Mouse (Mus musculus) thymus, postnatal 25 days (tissue): ENCODE results near the gene Ccdc134.

ENCODE experiments used
- DNase-seq: peaks from one replicate; pipeline ENCODE4 v3.0.0; 2022

Gene Ccdc134

DNA sequence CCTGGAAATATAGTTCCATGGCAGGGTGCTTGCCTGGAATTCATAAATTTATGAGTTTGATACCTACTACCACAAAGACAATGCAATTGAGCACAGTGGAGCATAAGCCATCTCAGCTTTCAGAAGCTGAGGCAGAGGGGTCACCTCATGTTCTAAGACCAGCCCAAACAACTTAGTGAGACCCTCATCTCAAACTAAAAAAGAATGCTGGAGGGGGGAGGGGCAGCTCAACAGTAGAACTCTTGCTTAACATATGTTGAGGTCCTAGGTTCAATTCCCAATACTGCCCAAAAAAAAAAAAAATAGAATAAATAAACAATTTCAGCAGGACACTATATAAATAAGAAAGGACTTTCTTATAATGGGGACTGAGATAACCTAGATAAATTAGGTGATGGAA lies 22.3 kb downstream of the Ccdc134 start:
- no peak for DNase-seq

DNA sequence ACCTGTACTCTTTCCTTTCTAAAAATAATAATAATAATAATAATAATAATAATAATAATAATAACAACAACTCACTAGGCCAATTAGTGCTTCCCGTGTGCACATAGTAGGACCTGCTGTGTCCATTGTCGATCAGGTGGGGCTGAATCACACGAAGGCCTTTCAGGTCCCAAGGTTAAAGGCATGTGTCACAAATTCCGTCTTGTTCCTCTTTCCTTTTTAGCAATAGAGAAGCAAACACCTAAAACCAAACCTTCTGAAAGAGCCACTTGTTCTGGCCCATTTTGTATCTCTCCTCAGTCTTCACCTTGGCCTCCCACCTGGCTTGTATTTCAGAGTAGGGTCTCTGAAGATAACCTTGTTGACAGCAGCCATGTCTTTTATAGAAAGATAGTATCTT lies 23.5 kb downstream of the Ccdc134 start:
- no peak for DNase-seq

DNA sequence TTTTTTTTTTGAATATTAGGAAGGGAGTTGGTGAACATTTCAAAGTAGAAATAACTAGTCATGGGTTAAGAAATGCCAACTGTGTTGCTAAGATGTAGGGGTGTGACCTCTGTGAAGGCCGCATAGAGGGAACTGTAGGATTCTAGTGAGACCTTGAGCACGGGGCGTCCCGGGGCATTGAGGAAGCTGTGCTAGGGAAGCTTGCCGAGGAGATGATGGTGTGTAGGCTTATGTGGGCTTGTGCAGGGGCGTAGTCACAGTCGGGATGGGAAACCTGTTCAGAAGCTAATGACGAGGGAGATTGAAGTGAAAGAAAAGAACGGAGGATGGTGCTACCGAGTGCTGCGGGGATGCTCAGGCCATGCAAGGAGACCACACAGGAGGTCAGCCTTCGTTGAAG lies 24.3 kb downstream of the Ccdc134 start:
- DNase-seq = no peak

DNA sequence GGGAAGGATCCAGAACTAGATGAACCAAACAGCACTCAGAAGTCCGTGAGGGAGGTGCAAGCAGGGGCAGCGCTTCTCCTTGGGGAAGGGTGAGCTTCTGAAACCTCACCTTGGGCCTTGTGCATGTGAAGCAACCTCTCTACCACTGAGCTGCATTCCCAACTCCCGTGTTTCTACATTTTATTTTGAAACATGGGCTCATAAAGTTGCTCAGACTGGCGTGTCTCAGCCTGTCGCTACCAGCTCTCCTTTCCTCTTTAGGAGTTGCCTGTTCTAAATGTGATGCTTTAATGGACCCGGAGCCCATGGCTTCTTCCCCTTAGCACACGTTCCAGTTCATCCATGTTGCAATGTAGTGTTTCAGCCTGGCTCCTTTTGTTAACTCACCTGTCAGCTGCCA lies 24.7 kb downstream of the Ccdc134 start:
- no peak for DNase-seq

DNA sequence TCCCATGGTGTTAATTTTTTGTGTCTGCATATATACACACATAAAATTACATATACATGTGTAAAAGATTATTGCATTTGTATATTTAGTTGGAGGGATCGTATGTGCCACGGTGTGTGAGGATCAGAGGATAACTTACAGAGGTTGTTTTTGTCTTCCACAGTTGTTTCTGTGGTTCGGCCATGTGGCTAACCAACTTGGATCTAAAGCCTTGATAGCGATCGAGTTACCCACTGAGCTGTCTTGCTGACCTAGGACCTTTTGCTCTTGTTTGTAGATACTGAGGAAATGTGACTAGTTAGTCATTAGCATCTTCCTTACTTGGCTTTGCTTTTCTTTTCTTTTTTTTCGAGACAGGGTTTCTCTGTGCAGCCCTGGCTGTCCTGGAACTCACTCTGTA lies 28.6 kb downstream of the Ccdc134 start:
- no peak for DNase-seq

DNA sequence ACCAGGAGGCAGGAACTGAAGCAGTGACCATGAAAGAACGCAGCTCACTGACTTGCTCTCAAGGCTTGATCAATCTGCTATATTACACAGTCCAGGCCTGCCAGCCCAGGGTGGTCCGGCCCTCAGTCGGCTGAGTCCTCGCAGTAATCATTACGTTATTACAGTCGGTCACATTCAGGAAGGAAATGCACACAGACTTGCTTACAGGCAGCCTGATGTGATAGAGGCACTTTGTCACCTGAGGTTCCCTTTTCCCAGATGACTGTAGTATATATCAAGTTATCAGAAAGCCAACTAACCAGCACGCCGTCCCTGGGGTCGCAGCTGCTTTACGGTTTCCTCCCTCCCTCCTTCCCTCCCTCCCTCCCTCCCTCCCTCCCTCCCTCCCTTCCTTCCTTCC lies 29.2 kb downstream of the Ccdc134 start:
- no peak for DNase-seq

DNA sequence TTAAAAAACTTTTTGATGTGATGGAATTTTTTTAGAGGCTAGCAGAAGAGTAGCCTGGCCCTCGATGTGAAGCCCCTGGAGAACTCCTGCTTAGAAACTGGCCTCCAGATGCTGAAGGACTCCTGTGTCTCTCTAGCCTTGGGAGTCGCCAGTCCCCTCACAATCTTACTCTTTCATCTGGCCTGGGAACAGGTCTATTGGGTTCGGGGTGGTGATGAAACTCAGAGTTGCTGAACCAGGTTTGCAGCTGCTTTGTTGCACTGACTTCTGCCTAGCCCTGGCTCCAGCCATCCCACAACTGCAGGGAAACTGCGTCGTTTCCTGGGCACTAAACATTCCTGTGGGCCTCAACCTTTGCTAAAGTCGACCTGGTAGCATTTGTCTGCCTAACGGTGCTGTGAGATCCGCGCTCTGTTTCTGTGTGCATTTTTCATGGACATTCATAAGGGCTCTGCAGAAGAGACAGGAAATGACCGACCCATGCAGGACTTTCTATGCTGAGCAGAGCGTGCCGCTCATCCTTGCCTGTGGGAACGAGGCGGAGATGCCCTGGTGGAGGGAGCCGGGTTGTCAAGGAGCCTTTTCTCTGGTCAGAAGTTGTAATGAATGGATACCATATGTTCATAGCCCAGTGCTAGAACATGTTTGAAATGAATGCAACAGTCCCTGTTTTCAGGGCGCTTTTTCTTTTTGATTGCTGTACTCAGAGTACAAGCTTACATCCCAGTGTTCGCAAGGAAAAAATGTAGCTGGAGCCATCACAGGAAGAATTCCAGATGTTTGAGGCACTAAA lies 30.7 kb downstream of the Ccdc134 start:
- no peak for DNase-seq

DNA sequence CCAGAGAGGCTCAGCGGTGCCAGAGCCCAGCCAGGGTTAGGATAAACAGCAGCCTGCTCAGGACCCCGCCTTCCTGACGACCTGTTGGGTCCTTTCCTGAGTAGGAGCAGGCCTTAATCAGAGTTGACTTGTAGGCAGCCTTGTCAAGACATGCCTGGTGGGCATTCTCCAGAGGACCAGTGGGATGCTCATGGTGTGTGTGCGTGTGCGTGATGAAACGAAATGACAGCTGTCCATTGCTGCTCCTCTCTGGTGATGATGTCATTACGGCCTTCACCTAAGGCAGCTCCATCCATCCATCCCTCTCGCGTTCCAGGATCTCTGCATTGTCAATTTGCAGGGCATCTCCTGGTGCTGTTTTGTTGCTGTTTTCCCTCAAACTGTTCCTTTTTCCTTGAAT lies 31.7 kb downstream of the Ccdc134 start:
- no peak for DNase-seq

DNA sequence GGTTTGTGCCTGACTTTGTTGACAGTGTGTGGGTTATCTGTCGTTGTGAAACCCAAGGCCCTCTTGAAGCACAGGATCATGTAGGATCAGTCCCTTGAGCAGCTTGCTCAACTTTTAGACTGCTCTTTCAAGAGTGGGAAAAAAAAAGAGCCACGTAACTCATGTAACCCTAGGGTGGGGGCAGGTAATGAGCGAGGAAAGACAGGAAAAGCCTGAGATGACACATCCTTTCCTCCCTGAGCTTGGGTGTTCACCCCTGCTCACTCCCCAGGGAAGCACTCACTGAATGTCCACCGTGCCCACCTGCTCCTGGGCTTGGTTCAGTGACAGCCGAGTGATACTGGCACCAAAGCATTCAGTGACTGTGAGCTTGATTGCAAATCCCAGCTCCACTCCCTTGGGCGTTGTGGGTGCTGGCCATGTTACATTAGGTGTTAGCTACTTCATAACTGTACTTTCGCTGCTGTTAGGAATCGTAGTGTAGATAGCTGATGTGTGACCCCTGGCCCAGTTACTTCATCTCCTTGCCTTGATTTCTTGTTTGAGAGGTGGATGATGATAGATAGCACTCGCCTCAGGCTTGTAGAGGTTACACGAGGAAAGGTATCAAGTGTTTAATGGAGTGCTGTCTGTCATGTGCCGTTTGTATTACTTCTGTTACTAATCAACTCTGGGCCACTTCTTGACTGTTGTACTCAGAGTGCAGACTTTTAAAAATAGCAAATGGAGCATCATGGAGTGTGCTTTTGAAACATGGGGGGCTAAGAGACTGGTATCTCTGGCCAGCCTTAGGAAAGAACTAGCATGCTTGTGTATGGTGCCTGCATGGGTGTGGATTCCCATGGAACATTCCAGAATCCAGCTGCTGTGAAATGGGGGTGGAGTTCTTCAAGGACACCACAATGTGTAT lies 33.3 kb downstream of the Ccdc134 start:
- no peak for DNase-seq

DNA sequence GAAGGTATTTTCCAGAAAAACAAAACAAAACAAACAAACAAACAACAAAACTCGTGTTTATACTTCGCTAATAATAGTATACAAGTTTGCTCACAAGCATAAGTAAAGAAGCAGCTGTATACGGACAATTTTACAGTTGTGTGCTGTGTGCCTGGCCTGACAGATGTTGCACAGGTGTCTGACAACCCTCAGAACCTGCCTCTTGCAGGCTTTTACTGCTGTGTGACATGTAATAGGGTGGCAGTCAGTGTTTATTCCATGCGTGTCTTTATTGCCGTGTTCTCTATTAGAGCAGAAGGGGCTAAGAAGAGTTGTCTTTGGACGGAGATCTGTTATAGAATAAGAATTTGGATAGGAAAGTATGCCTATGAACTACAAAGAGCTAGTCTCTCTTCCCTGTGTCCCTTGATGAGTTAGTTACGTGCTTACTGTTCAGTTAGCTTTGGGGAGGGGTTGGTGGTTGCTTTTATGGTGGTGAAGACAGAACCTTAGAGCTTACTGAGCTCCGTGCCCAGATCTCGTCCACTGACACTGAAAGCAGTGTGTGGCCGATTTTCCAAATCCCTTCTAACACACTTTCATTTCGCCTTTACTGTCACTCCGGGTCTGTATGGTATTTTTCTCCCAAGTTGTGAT lies 34.4 kb downstream of the Ccdc134 start:
- peak; percentile 52 for DNase-seq

DNA sequence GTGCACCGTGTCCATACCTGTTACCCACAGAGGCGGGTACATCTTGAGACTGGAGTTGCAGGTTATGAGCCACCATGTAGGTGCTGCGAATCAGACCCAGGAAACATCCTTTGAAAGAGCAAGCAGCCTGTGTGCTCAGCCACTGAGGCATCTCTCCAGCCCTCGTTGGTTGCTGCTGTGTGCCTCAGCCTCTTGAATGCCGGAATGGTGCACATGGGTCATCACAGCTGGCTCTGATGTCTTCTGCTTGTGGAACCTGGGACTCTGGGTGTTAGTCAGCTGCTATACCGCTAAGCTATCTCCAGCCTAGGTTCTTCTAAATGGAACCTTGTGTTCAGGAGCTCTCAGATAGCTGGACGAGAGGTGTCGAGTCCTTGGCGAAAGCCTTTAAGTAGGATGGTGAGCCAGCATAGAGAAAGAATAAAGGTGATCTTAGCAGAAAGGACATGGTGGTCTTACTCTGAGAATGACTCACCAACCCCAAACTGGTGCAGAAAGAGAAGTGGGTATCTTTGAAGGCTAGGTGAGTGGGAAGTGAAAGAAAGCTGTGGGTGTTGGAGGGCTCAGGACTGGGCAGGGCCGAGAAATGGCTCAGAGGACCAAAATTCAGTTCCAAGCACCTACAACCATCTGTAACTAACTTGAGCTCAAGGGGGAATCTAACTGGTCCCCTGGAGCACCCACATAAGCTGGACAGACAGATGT lies 35.8 kb downstream of the Ccdc134 start:
- DNase-seq = peak; percentile 35

DNA sequence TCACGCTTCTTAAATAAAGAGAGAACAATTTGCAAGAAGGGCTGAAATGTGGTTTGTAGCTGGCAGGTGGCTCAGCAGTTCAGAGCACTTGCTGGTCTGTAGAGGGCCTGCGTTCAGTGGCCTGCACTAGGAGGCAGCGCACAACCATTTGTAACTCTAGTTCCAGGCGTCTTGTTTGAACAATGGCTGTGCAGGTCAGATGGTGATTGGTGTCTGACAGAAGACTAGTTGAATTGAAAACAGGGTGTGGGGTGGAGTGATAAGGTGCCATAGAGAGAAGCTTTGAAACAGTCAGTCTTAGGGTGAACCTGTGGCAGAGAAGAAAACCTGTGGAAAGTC lies 36.3 kb downstream of the Ccdc134 start:
- peak; percentile 44 for DNase-seq

DNA sequence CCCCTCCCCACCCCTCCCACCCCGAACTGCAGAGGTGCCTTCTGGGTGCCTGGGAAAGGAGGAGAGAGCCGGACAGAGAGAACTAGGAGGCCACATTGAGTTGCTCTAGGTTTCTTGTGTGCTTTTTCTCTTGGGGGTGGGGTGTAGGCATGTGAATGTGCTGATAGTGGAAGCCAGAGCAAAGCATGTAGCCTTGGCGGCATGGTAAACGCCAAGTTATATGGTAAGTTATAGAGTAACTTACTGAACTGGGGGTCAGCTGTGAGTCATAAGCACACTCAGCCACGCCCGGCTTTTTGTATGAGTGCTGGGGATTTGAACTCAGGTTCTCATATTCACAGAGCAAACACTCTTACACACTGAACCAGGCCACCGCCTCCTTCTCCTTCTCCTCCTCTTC lies 36.8 kb downstream of the Ccdc134 start:
- no peak for DNase-seq

DNA sequence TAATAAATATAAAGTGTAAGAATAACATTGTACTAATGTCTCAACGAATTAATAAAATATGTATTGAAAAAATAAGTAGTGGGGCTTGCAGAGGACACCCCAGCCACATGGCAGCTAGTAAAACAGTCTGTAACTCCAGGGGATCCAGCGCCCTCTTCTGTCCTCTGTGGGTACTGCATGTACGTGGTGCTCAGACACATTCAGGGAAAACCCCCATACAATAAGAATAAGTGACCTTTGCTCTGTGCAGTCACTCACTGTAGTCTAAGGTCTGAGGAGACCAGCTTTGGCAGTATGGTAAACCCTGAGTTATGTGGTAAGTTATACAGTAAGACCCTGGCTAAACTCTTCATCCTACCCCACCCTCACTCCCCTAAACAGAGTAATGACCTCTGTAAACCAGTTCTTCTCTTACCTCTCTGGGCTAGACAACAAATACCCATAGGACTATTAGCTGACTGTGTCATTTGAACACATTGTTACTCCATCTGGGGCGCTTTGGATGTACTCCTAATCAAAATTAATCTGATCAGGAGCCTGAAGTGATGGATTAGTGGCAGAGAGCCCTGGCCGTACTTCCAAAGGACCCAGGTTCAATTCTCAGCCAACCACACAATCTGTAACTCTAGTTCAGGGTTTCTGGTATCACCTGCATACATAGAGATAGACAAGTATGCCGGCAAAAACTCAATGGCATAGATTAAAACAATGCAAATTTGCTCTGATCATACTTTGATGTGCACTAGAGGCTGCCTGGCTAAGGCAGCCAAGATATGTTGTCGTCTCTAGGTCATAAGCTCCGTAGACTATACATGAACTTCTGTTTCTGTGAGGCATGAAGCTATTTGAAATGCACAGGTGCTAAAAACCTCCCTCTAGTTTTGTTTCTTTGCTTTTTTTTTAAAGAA lies 37.9 kb downstream of the Ccdc134 start:
- DNase-seq = peak; percentile 93

DNA sequence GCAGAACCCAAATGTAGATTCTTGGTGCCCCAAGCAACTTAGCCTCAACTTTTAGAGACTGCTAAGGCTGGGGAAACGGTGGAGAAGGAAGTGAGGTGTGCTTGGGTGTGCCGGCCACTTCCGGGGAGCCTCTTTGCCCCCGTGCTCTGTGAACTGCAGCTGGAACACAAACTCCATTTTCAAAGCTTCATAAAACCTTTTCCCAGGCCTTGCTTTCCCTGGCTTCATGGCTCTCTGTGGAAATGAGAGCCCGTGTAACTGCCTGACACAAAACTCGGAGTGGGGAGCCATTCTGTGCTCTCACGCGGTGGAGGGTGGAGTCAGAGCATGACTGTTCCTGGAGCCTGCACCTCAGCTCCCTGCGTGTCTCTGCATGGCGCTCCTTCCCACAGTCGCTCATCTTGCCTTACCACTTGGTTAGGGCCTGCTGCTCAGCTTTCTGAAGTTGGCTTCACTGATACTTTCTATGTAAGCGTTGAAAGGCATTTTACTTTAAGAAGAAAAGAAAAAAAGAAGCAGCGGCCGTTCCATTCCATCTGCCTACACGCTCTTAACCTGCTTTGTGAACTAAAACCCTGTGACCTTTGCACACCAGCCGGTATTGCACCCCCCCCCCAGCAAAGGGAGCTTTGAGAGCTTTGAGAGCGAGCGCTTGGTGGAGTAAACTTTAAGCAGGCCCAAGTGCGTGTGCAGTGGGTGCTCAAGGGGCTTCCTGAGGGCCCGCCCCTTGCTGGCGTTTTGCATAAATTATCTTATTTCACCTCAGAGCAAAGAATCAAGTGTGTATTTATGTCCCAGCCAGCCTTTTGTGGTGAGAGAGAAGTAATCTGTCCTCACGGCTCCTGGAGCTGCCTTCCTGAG lies 38.7 kb downstream of the Ccdc134 start:
- peak; percentile 79 for DNase-seq

DNA sequence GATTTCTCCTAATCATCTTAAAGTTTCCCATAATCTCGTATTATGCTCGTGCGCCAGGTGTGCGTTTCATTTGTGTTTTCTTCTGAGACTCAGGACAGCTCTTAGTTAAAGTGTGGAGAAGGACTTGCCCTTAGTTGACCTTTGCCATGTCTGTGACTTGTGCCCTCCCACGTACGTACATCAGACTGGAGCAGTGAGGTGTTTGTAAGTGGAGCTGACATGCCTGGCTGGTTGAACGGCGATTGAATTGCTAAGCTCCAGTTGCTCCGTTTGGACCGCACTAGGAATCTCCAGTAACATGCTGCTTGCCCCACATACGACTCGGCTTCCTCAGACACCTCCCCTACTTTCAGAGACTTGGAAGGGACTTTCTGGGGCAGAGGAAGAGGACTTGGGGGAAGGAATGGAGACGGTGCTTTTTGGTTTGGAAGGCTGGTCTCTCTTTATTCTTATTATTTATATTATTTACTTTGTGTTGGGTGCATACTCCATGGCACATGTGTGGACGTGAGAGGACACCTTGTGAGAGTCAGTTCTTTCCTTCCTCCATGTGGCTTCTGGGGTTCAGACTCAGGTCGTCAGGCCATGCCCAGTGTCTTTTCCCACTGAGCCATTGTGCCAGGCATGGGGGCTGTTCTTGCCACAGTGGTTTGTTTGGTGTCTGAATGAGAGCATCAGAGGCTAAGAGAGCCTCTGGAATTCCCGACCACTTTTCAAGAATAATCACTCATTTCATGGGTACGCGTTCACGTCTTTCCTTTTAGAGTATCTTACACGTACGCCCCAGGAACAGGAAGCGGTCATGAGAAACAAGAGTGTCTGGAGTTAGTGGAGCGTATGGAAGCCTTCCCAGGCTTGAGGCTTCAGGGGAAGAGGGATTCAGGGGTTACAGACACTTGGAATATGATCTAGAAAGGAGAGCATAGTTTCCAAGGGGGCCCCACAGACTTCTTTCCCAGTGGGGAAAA lies 39.8 kb downstream of the Ccdc134 start:
- no peak for DNase-seq

DNA sequence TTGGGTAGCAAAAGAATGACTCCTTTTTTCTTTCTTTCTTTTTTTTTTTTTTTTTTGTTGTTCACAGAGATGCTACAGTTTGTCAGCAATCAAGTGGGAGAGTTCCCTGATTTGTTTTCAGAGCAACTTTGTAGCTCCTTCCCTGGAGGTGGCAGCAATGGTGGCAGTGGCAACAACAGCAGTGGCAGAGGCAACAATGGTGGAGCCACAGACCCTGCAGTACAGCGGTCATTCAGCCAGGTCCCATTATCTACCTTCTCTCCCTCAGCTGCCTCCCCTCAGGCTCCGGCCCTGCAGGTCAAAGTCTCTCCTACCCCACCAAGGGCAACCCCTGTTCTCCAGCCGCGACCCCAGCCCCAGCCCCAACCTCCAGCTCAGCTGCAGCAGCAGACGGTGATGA lies 41.9 kb downstream of the Ccdc134 start:
- no peak for DNase-seq

DNA sequence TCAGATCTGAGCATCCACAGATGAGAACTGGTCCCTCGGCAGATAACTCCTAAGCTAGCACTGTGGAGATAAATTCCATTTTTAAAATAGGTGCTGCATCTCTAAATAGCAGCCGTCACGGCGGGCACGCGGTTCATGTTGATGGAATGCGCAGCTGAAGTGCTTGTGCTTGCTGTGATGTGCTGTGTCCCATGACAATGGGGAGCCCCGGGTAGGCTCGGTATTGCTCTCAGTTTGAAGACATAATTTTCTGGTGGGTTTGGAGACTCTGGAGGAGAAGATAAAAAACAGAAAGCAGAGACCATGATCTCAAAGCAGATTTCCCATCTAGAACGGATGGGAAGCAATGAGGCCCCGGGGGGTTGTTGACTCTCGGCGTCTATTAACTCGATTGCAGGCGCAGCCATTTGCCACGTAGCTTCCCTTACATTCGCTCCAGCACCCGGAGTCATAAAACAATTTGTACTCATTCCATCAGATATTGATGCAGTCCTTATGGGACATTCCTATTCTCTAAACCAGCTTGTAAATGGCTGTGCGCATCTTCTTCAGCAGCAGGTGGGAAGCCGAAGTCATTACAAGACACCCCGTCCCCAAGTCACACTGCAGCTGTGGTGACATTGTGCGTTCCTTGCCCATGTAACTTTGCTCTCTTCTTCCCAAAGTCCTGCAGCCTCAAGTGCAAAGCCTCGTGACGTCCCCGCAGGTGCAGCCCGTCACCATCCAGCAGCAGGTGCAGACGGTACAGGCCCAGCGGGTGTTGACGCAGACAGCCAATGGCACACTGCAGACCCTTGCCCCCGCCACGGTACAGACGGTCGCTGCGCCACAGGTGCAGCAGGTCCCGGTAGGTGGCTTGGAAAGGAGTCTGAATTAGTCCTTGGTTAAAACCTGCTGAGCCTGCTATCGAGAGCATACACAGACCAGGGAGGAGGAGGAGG lies 43.0 kb downstream of the Ccdc134 start:
- DNase-seq = no peak

DNA sequence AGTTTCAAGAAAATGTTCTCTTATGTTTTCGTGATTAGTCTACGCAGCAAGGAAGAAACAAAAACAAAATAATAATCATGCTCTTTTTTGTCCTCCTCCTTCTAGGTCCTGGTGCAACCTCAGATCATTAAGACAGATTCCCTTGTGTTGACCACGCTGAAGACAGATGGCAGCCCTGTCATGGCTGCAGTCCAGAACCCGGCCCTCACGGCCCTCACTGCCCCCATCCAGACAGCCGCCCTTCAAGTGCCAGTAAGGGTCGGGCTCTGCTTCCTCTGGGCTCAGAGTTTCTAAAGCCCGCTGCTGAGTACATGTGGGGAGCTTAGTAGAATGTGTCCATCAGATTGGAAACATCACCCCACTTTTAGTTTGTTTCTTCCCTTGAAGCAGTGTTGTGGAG lies 44.9 kb downstream of the Ccdc134 start:
- DNase-seq = no peak
